Mouse (Mus musculus): Measurements from ENCODE around the gene Usp3. TPM values are rescaled to one million over a fixed set of nuclear protein-coding genes. Genes with fewer than 3 reads are reported as not detected.

Gene Usp3
- polyA plus RNA-seq (2014; fragmentation: Illumina TruSeq; extraction: RNeasy Lipid Tissue Mini Kit (QIAGEN cat#74804); ENCODE audit: low read depth, low replicate concordance), result 118 TPM

GRCm38 (mm10) chr9:66592708-66593612 is at the start of gene Usp3:
TSS of gene Usp3 (minus strand) at chr9:66593142.

GRCm38 (mm10) chr9:66514256-66514770 is 78.6 kb downstream of the Usp3 start, which contains the start of gene Fbxl22:
TSS of gene Fbxl22 (minus strand) at chr9:66514593.

Other genes with a start within 250 kb of the Usp3 start
- 23.8 TPM for gene Herc1, start 242.7 kb downstream of the Usp3 start, polyA plus RNA-seq (2014; fragmentation: Illumina TruSeq; extraction: RNeasy Lipid Tissue Mini Kit (QIAGEN cat#74804); ENCODE audit: low read depth, low replicate concordance)
- gene Fbxl22, start 78.5 kb downstream of the Usp3 start, polyA plus RNA-seq (2014; fragmentation: Illumina TruSeq; extraction: RNeasy Lipid Tissue Mini Kit (QIAGEN cat#74804); ENCODE audit: low read depth, low replicate concordance), result 0.61 TPM
- 253 TPM for gene Car12, start 120.5 kb upstream of the Usp3 start, polyA plus RNA-seq (2014; fragmentation: Illumina TruSeq; extraction: RNeasy Lipid Tissue Mini Kit (QIAGEN cat#74804); ENCODE audit: low read depth, low replicate concordance)
- gene Aph1b, start 202.3 kb upstream of the Usp3 start, polyA plus RNA-seq (2014; fragmentation: Illumina TruSeq; extraction: RNeasy Lipid Tissue Mini Kit (QIAGEN cat#74804); ENCODE audit: low read depth, low replicate concordance), result 23.7 TPM
- 0.57 TPM for gene Gm10647, start 203.9 kb upstream of the Usp3 start, polyA plus RNA-seq (2014; fragmentation: Illumina TruSeq; extraction: RNeasy Lipid Tissue Mini Kit (QIAGEN cat#74804); ENCODE audit: low read depth, low replicate concordance)
- gene Aph1c, start 241.6 kb upstream of the Usp3 start, polyA plus RNA-seq (2014; fragmentation: Illumina TruSeq; extraction: RNeasy Lipid Tissue Mini Kit (QIAGEN cat#74804); ENCODE audit: low read depth, low replicate concordance), result 32.6 TPM

All from kidney, adult 10 weeks (tissue).